Mouse (Mus musculus): Measurements from ENCODE around the gene Dnph1. TPM values are rescaled to one million over a fixed set of nuclear protein-coding genes. Genes with fewer than 3 reads are reported as not detected.

Dnph1 gene
- total RNA-seq, 2 experiments from 2014 or later: 5.1 to 5.9 TPM

DNA sequence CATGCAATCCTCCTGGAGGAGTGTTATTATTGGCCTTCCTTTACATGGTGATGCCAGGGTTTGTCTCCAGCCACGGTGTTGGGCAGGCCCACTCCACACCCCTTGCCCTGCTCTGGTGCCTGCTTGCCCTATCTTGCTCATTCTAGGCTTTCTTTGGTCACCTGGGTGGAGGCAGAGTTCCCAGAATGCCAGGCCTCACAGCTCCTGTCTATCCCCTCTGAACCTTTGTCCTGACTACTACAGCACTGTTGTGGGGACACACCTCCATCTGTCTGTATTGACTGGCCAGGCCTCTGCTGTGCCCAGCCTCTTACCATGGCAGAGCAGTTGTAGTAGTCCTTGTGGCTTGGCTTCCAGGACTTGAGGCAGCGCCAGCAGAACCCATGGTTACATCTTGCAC is 6.3 kb downstream of the Dnph1 start:
- DNase-seq (ENCODE audit: low spot score in 2 of 2): no peak

- DNase-seq (ENCODE audit: low spot score in 2 of 2): no peak
Observed at GRCm38 (mm10) chr17:46503847-46504638, 7.5 kb downstream of the Dnph1 start.

- DNase-seq (ENCODE audit: low spot score in 2 of 2): no peak
Observed at GRCm38 (mm10) chr17:46505617-46506016, 9.1 kb downstream of the Dnph1 start.

- no peak for DNase-seq (ENCODE audit: low spot score in 2 of 2)
Observed at GRCm38 (mm10) chr17:46511059-46511710, 14.7 kb downstream of the Dnph1 start.

- DNase-seq (ENCODE audit: low spot score in 2 of 2): no peak
Observed at GRCm38 (mm10) chr17:46513329-46513728, 16.8 kb downstream of the Dnph1 start.

- no peak for DNase-seq (ENCODE audit: low spot score in 2 of 2)
Observed at GRCm38 (mm10) chr17:46519971-46520370, 23.5 kb downstream of the Dnph1 start.

DNA sequence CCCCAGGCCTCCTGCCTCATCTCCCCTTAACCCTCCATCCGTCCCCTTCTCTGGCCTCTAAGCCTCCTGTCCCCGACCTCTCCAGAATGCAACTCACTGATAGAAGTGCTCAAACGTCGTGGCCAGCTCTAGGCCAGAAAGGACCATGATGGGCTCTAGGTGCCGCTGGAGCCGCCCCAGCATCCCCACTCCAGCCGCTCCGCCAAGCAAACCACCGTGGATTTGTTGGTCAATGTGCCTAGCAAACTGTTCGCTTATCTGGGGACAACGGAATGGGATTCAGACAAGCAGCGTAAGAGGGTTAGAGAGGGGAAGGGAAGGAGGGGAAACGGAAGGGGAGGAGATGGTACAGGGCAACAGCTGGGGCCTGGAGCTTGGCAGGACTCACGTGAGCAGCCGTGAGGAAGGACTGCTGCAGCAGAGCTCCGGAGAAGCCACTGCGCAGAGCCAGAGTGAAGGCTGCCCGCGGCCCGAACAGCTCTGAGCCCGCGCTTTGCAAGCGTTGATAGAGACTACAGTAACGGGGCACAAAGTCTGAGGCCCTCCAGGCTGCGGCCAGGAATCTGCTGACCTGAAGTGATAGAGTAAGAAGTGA is 24.0 kb downstream of the Dnph1 start:
- DNase-seq (ENCODE audit: low spot score in 2 of 2): no peak

DNA sequence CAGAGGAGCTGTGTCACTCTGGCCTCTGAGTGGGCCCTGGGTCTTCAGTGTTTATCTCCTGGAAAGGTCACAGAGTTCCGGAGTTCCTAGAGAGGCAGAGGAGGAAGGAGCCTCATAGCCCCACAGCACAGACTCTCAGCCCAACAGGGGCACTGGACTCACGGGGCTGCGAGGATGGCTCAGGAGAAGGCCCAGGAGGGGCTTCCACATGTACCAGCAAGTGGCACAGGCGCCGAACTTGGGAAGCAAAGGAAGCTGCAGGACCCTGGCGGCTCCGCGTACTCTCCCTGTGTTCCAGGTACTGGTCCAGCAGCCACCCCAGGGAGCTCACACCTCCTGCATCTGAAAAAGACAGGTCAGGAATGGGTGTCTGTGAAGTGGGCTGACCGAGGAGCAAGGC is 24.7 kb downstream of the Dnph1 start:
- no peak for DNase-seq (ENCODE audit: low spot score in 2 of 2)

DNA sequence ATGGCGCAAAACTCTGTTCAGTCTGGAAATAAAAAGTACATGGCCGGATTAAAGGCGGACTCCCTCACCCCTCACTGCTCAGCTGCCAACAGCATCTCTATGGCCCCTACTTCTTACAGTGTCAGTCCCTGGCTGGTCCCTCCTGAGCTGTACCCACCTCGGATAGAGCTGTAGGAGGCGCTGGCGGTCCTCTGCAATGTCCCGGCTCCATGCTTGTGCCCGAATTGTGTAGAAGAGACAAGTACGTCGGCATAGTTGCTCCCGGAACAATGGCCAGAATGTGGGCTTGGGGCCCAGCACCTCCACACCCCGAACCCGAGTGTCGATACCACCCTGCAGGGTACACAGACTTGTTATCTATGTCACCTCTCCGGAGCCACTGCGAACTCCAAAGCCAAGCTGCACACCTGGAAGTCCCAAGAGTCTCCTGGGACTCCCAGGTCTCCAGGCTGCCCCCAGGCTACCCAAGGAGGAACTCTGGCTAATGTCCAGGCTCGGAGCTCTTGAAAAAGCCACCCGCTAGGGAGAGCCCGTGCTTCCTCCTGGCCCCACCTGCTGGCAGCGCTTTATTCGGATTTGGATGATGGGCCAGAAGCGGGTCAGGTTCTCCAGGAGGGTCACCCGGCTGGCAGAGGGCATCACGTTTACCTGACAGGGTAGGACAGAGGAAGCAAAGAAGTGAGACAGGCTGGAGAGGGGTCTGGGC is 25.6 kb downstream of the Dnph1 start:
- no peak for DNase-seq (ENCODE audit: low spot score in 2 of 2)

- DNase-seq (ENCODE audit: low spot score in 2 of 2): no peak
Observed at GRCm38 (mm10) chr17:46525065-46525464, 28.6 kb downstream of the Dnph1 start.

GRCm38 (mm10) chr17:46525579-46526307 is 29.2 kb downstream of the Dnph1 start:
- peak; percentile 30 to 66 for DNase-seq (ENCODE audit: low spot score in 2 of 2)

DNA sequence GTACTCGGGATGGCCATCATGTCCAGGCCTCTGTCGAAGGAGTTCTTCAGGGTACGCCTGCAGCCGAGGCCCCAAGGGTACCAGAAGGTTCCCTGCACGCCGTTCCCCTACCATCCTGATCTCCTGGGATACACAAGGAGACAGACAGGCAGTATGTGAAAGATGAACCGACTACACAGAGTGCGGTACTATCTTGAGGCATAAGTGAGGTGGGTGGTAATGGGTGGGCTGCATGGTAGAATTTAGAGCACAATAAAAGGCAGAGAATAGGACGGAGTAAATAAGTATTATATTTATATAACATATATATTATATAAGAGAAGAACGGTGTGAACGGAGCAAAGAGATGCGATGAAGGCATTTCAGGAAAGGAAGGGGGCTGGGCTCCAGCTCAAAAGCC is 47.1 kb downstream of the Dnph1 start:
- DNase-seq (ENCODE audit: low spot score in 2 of 2): peak; percentile 10 to 55

- DNase-seq (ENCODE audit: low spot score in 2 of 2): peak; percentile 90 to 93
Observed at GRCm38 (mm10) chr17:46545813-46546564, 49.5 kb downstream of the Dnph1 start, which contains the start of gene Cul9. Gene Cul9, minus strand, starts transcription at chr17:46546388.

DNA sequence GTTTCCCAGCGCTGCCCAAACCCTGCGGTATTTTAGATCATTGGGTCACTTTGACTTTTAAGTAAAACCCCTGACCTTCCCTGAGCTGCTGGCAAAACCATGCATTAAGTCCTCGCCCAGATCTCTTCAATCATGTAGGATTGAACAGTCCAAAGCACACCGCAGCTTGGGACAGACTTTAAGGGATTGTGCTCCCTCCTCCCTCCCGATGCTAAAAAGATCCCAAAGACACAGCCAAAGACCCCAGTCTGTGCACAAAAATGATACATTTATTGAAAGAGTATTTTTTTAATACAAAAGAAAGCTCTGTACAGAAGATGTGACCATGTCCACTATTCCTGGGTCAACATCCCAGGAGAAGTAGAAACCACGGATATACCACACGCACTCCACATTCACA is 50.1 kb downstream of the Dnph1 start:
- DNase-seq (ENCODE audit: low spot score in 2 of 2): no peak

- no peak for DNase-seq (ENCODE audit: low spot score in 2 of 2)
Observed at GRCm38 (mm10) chr17:46546995-46547394, 50.5 kb downstream of the Dnph1 start.

GRCm38 (mm10) chr17:46547923-46548322 is 51.4 kb downstream of the Dnph1 start:
- DNase-seq (ENCODE audit: low spot score in 2 of 2): no peak

- no peak for DNase-seq (ENCODE audit: low spot score in 2 of 2)
Observed at GRCm38 (mm10) chr17:46548741-46549140, 52.2 kb downstream of the Dnph1 start.

DNA sequence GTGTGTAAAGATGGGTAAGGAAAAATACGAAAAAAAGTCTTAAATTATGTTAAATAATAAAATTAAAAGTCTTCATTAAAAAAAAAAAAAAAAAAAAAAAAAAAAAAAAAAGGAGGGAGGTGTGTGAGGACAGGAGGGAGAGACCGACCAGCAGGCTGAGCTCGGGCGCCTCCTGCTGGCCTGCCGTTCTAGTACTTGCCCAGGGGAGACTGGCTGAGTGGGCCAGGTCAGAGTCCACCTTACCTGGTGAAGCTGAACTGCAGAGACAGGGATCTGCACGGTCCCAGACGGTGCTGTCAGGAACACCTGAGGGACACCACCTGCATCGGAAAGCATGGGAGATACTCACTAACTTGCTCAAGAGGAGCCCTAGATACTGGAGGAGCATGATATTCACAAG is 52.7 kb downstream of the Dnph1 start:
- peak in 1 of 2 experiments; percentile 57 for DNase-seq (ENCODE audit: low spot score in 2 of 2)

Data from layer of hippocampus, adult 18-20 months (tissue).